Mouse (Mus musculus): ENCODE data around the gene Selenos. TPM values are rescaled to one million over a fixed set of nuclear protein-coding genes. Genes with fewer than 3 reads are reported as not detected.

Selenos gene
- polyA plus RNA-seq, 1 experiment from 2014 or later = 140 TPM

GRCm38 (mm10) chr7:66118796-66119195 lies 39.3 kb downstream of the Selenos start:
- H3K36me3 ChIP-seq (ENCODE audit: control insufficient read depth, insufficient read depth, low read length) = peaks cover 5% of the 10 kb centered on the region; the same call in 1 of the 2 replicates
- no peak overlapping the region for H3K4me3 ChIP-seq (ENCODE audit: low read depth, low read length)
- no peak overlapping the region for H3K4me2 ChIP-seq (ENCODE audit: low read depth, low read length)
- peaks cover 32% of the 10 kb centered on the region for H3K4me1 ChIP-seq (ENCODE audit: control insufficient read depth, insufficient read depth, low read length)
- no peak overlapping the region for H3K9ac ChIP-seq (ENCODE audit: low read depth, low read length)
- ATAC-seq (ENCODE audit: low read depth) (no peak), DNase-seq (ENCODE audit: low spot score) (no peak)
- WGBS = 69% methylated on average over 7 of the region's 7 CpGs
- H3K27me3 ChIP-seq (replicated peaks; ENCODE audit: control insufficient read depth, insufficient read depth, low read length) = no peaks in the 10 kb centered on the region
- H3K27ac ChIP-seq (replicated peaks; ENCODE audit: low read depth, low read length) = 0 out of 2 replicates have a peak overlapping the region, but pooled peaks have one; percentile 19
- H3K9me3 ChIP-seq (ENCODE audit: control insufficient read depth, low read length) = no peaks in the 10 kb centered on the region

GRCm38 (mm10) chr7:66120139-66120538 lies 40.7 kb downstream of the Selenos start:
- Histone ChIP-seq H3K27me3 (replicated peaks; ENCODE audit: control insufficient read depth, insufficient read depth, low read length) (no peaks in the 10 kb centered on the region), H3K27ac (replicated peaks; ENCODE audit: low read depth, low read length) (no peak overlapping the region), H3K4me2 (ENCODE audit: low read depth, low read length) (no peak overlapping the region), H3K9ac (ENCODE audit: low read depth, low read length) (no peak overlapping the region), H3K4me1 (ENCODE audit: control insufficient read depth, insufficient read depth, low read length) (peaks cover 32% of the 10 kb centered on the region), H3K36me3 (ENCODE audit: control insufficient read depth, insufficient read depth, low read length) (peaks cover 6% of the 10 kb centered on the region), H3K9me3 (ENCODE audit: control insufficient read depth, low read length) (no peaks in the 10 kb centered on the region), H3K4me3 (ENCODE audit: low read depth, low read length) (no peak overlapping the region)
- ATAC-seq (ENCODE audit: low read depth) (peak; percentile 60; the same call in 1 of the 2 replicates), DNase-seq (ENCODE audit: low spot score) (peak; percentile 59)
- WGBS = 49% methylated on average over 1 of the region's 1 CpGs

GRCm38 (mm10) chr7:66120702-66121396 lies 41.4 kb downstream of the Selenos start:
- Histone ChIP-seq H3K27me3 (replicated peaks; ENCODE audit: control insufficient read depth, insufficient read depth, low read length) (no peaks in the 10 kb centered on the region), H3K9ac (ENCODE audit: low read depth, low read length) (no peak overlapping the region), H3K36me3 (ENCODE audit: control insufficient read depth, insufficient read depth, low read length) (peaks cover 13% of the 10 kb centered on the region), H3K27ac (replicated peaks; ENCODE audit: low read depth, low read length) (peak overlapping the region; percentile 35; the same call in 1 of the 2 replicates), H3K4me3 (ENCODE audit: low read depth, low read length) (no peak overlapping the region), H3K4me2 (ENCODE audit: low read depth, low read length) (no peak overlapping the region), H3K9me3 (ENCODE audit: control insufficient read depth, low read length) (no peaks in the 10 kb centered on the region), H3K4me1 (ENCODE audit: control insufficient read depth, insufficient read depth, low read length) (peaks cover 32% of the 10 kb centered on the region)
- ATAC-seq (ENCODE audit: low read depth) = no peak
- 35% methylated on average over 7 of the region's 7 CpGs for WGBS
- no peak for DNase-seq (ENCODE audit: low spot score)

GRCm38 (mm10) chr7:66124551-66124968 lies 45.1 kb downstream of the Selenos start:
- Histone ChIP-seq H3K4me1 (ENCODE audit: control insufficient read depth, insufficient read depth, low read length) (peaks cover 44% of the 10 kb centered on the region), H3K36me3 (ENCODE audit: control insufficient read depth, insufficient read depth, low read length) (peaks cover 29% of the 10 kb centered on the region), H3K27me3 (replicated peaks; ENCODE audit: control insufficient read depth, insufficient read depth, low read length) (no peaks in the 10 kb centered on the region), H3K9ac (ENCODE audit: low read depth, low read length) (no peak overlapping the region), H3K27ac (replicated peaks; ENCODE audit: low read depth, low read length) (no peak overlapping the region), H3K4me2 (ENCODE audit: low read depth, low read length) (no peak overlapping the region), H3K4me3 (ENCODE audit: low read depth, low read length) (no peak overlapping the region), H3K9me3 (ENCODE audit: control insufficient read depth, low read length) (no peaks in the 10 kb centered on the region)
- DNase-seq (ENCODE audit: low spot score) (no peak), ATAC-seq (ENCODE audit: low read depth) (no peak)
- 67% methylated on average over 11 of the region's 11 CpGs for WGBS

- peaks cover 36% of the 10 kb centered on the region for H3K4me1 ChIP-seq (ENCODE audit: control insufficient read depth, insufficient read depth, low read length)
- no peak overlapping the region for H3K27ac ChIP-seq (replicated peaks; ENCODE audit: low read depth, low read length)
- WGBS = 91% methylated on average over 14 of the region's 14 CpGs
- H3K27me3 ChIP-seq (replicated peaks; ENCODE audit: control insufficient read depth, insufficient read depth, low read length) = no peaks in the 10 kb centered on the region
- H3K9ac ChIP-seq (ENCODE audit: low read depth, low read length) = no peak overlapping the region
- no peak overlapping the region for H3K4me3 ChIP-seq (ENCODE audit: low read depth, low read length)
- no peak for ATAC-seq (ENCODE audit: low read depth)
- no peak for DNase-seq (ENCODE audit: low spot score)
- peaks cover 34% of the 10 kb centered on the region for H3K36me3 ChIP-seq (ENCODE audit: control insufficient read depth, insufficient read depth, low read length)
- H3K9me3 ChIP-seq (ENCODE audit: control insufficient read depth, low read length) = no peaks in the 10 kb centered on the region
- H3K4me2 ChIP-seq (ENCODE audit: low read depth, low read length) = no peak overlapping the region
Measured at GRCm38 (mm10) chr7:66125368-66125767, 45.9 kb downstream of the Selenos start.

- no peaks in the 10 kb centered on the region for H3K27me3 ChIP-seq (replicated peaks; ENCODE audit: control insufficient read depth, insufficient read depth, low read length)
- ATAC-seq (ENCODE audit: low read depth) = no peak
- peaks cover 38% of the 10 kb centered on the region for H3K36me3 ChIP-seq (ENCODE audit: control insufficient read depth, insufficient read depth, low read length)
- 61% methylated on average over 4 of the region's 4 CpGs for WGBS
- H3K9ac ChIP-seq (ENCODE audit: low read depth, low read length) = 0 out of 2 replicates have a peak overlapping the region, but pooled peaks have one; percentile 8
- H3K4me3 ChIP-seq (ENCODE audit: low read depth, low read length) = no peak overlapping the region
- peaks cover 19% of the 10 kb centered on the region for H3K4me1 ChIP-seq (ENCODE audit: control insufficient read depth, insufficient read depth, low read length)
- no peak overlapping the region for H3K4me2 ChIP-seq (ENCODE audit: low read depth, low read length)
- DNase-seq (ENCODE audit: low spot score) = no peak
- H3K9me3 ChIP-seq (ENCODE audit: control insufficient read depth, low read length) = no peaks in the 10 kb centered on the region
- H3K27ac ChIP-seq (replicated peaks; ENCODE audit: low read depth, low read length) = no peak overlapping the region
Measured at GRCm38 (mm10) chr7:66127951-66128645, 48.6 kb downstream of the Selenos start.

- Histone ChIP-seq H3K9ac (ENCODE audit: low read depth, low read length) (no peak overlapping the region), H3K27ac (replicated peaks; ENCODE audit: low read depth, low read length) (no peak overlapping the region; the same call in 1 of the 2 replicates), H3K4me1 (ENCODE audit: control insufficient read depth, insufficient read depth, low read length) (peaks cover 19% of the 10 kb centered on the region), H3K9me3 (ENCODE audit: control insufficient read depth, low read length) (no peaks in the 10 kb centered on the region), H3K36me3 (ENCODE audit: control insufficient read depth, insufficient read depth, low read length) (peaks cover 38% of the 10 kb centered on the region), H3K27me3 (replicated peaks; ENCODE audit: control insufficient read depth, insufficient read depth, low read length) (no peaks in the 10 kb centered on the region), H3K4me2 (ENCODE audit: low read depth, low read length) (no peak overlapping the region), H3K4me3 (ENCODE audit: low read depth, low read length) (no peak overlapping the region)
- DNase-seq (ENCODE audit: low spot score) (no peak), ATAC-seq (ENCODE audit: low read depth) (no peak)
- WGBS = 52% methylated on average over 3 of the region's 3 CpGs
Measured at GRCm38 (mm10) chr7:66128857-66129256, 49.4 kb downstream of the Selenos start.

GRCm38 (mm10) chr7:66130296-66130695 lies 50.8 kb downstream of the Selenos start:
- Histone ChIP-seq H3K9ac (ENCODE audit: low read depth, low read length) (no peak overlapping the region), H3K27me3 (replicated peaks; ENCODE audit: control insufficient read depth, insufficient read depth, low read length) (no peaks in the 10 kb centered on the region), H3K9me3 (ENCODE audit: control insufficient read depth, low read length) (no peaks in the 10 kb centered on the region), H3K4me2 (ENCODE audit: low read depth, low read length) (no peak overlapping the region), H3K27ac (replicated peaks; ENCODE audit: low read depth, low read length) (no peak overlapping the region), H3K4me3 (ENCODE audit: low read depth, low read length) (no peak overlapping the region), H3K4me1 (ENCODE audit: control insufficient read depth, insufficient read depth, low read length) (peaks cover 14% of the 10 kb centered on the region), H3K36me3 (ENCODE audit: control insufficient read depth, insufficient read depth, low read length) (peaks cover 35% of the 10 kb centered on the region)
- 95% methylated on average over 2 of the region's 2 CpGs for WGBS
- DNase-seq (ENCODE audit: low spot score) (no peak), ATAC-seq (ENCODE audit: low read depth) (no peak)
